Mouse (Mus musculus): ENCODE data around the gene Gm7861. TPM values are rescaled to one million over a fixed set of nuclear protein-coding genes. Genes with fewer than 3 reads are reported as not detected.

Gm7861 gene
- not detected for polyA plus RNA-seq (2014; fragmentation: Illumina TruSeq; extraction: RNeasy Lipid Tissue Mini Kit (QIAGEN cat#74804); ENCODE audit: low read depth, low replicate concordance)

DNA sequence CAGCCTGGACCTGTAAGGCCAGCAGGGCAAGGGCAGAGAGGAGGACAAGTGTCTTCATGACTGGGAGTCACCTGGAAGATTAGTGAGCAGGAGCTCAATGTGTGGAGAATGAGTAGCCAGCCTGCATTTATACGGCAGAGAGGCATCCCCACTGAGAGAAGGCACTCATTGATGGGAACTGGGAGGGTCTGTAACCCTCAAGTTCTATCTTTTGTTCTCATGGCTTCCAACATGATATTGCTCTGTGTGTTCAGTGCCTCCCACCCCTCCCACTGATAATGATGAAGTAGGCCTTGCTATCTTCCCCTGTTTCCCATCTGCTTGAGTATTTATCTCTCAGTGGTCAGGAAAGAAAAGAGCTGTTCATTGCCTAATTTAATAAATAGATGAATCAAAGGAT, at the start of gene Gm7861:
Gene Gm7861, minus strand, starts transcription at position 101 of the 400 bp plus-strand sequence.

GRCm38 (mm10) chr8:21617883-21618282, 23.6 kb upstream of the Gm7861 start, which contains the start of gene Defa26:
Gene Defa26, plus strand, starts transcription at chr8:21618183.

DNA sequence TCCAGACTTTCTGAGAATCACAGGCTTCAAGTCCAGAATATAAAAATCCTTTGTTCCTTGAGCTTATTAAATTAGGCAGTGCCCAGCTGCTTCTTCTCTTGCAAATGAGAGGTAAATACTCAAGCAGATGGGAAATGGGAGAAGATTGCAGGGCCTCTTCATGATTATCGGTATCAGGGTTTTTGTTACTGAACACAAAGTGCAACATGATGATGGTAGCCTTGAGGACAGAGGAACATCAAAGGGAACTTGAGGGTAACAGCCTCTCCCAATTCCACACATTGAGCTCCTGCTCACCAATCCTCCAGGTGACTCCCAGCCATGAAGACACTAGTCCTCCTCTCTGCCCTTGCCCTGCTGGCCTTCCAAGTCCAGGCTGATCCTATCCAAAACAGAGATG, 11.6 kb downstream of the Gm7861 start, which contains the start of gene Defa28:
Gene Defa28, plus strand, starts transcription at position 301 of the 400 bp plus-strand sequence.

GRCm38 (mm10) chr8:21565086-21565485, 29.2 kb downstream of the Gm7861 start, which contains the start of gene Defa37:
Gene Defa37, plus strand, starts transcription at chr8:21565386.

Other genes with a start within 250 kb of the Gm7861 start
- not detected for gene Defa2, start 216.0 kb downstream of the Gm7861 start, polyA plus RNA-seq (2014; fragmentation: Illumina TruSeq; extraction: RNeasy Lipid Tissue Mini Kit (QIAGEN cat#74804); ENCODE audit: low read depth, low replicate concordance)
- gene Defa33, start 202.7 kb downstream of the Gm7861 start, polyA plus RNA-seq (2014; fragmentation: Illumina TruSeq; extraction: RNeasy Lipid Tissue Mini Kit (QIAGEN cat#74804); ENCODE audit: low read depth, low replicate concordance): not detected
- not detected for gene Defa36, start 167.1 kb downstream of the Gm7861 start, polyA plus RNA-seq (2014; fragmentation: Illumina TruSeq; extraction: RNeasy Lipid Tissue Mini Kit (QIAGEN cat#74804); ENCODE audit: low read depth, low replicate concordance)
- gene Gm7849, start 137.9 kb downstream of the Gm7861 start, polyA plus RNA-seq (2014; fragmentation: Illumina TruSeq; extraction: RNeasy Lipid Tissue Mini Kit (QIAGEN cat#74804); ENCODE audit: low read depth, low replicate concordance): not detected
- gene Defa20, start 85.2 kb downstream of the Gm7861 start, polyA plus RNA-seq (2014; fragmentation: Illumina TruSeq; extraction: RNeasy Lipid Tissue Mini Kit (QIAGEN cat#74804); ENCODE audit: low read depth, low replicate concordance): not detected
- not detected for gene Defa32, start 65.5 kb downstream of the Gm7861 start, polyA plus RNA-seq (2014; fragmentation: Illumina TruSeq; extraction: RNeasy Lipid Tissue Mini Kit (QIAGEN cat#74804); ENCODE audit: low read depth, low replicate concordance)
- not detected for gene Defa37, start 29.1 kb downstream of the Gm7861 start, polyA plus RNA-seq (2014; fragmentation: Illumina TruSeq; extraction: RNeasy Lipid Tissue Mini Kit (QIAGEN cat#74804); ENCODE audit: low read depth, low replicate concordance)
- gene Defa28, start 11.5 kb downstream of the Gm7861 start, polyA plus RNA-seq (2014; fragmentation: Illumina TruSeq; extraction: RNeasy Lipid Tissue Mini Kit (QIAGEN cat#74804); ENCODE audit: low read depth, low replicate concordance): not detected
- not detected for gene Defa26, start 23.7 kb upstream of the Gm7861 start, polyA plus RNA-seq (2014; fragmentation: Illumina TruSeq; extraction: RNeasy Lipid Tissue Mini Kit (QIAGEN cat#74804); ENCODE audit: low read depth, low replicate concordance)
- not detected for gene Defa17, start 61.3 kb upstream of the Gm7861 start, polyA plus RNA-seq (2014; fragmentation: Illumina TruSeq; extraction: RNeasy Lipid Tissue Mini Kit (QIAGEN cat#74804); ENCODE audit: low read depth, low replicate concordance)
- not detected for gene Defa34, start 71.3 kb upstream of the Gm7861 start, polyA plus RNA-seq (2014; fragmentation: Illumina TruSeq; extraction: RNeasy Lipid Tissue Mini Kit (QIAGEN cat#74804); ENCODE audit: low read depth, low replicate concordance)
- gene AY761184, start 109.1 kb upstream of the Gm7861 start, polyA plus RNA-seq (2014; fragmentation: Illumina TruSeq; extraction: RNeasy Lipid Tissue Mini Kit (QIAGEN cat#74804); ENCODE audit: low read depth, low replicate concordance): not detected
- not detected for gene Defa24, start 140.0 kb upstream of the Gm7861 start, polyA plus RNA-seq (2014; fragmentation: Illumina TruSeq; extraction: RNeasy Lipid Tissue Mini Kit (QIAGEN cat#74804); ENCODE audit: low read depth, low replicate concordance)
- gene Defb50, start 229.0 kb upstream of the Gm7861 start, polyA plus RNA-seq (2014; fragmentation: Illumina TruSeq; extraction: RNeasy Lipid Tissue Mini Kit (QIAGEN cat#74804); ENCODE audit: low read depth, low replicate concordance): not detected
- gene Defb2, start 245.4 kb upstream of the Gm7861 start, polyA plus RNA-seq (2014; fragmentation: Illumina TruSeq; extraction: RNeasy Lipid Tissue Mini Kit (QIAGEN cat#74804); ENCODE audit: low read depth, low replicate concordance): not detected

Data from liver, adult 10 weeks (tissue).